Mouse (Mus musculus) heart, adult 2 months (tissue): Measurements from ENCODE around the gene Mesp1.

ENCODE experiments used
- CTCF ChIP-seq: fragments of 200-600 bp; IDR thresholded peaks from 2 replicates; pipeline ENCODE4 v1.8.1; 2022; ENCODE audit warnings: antibody characterized with exemption, mild to moderate bottlenecking, moderate library complexity
- POLR2A ChIP-seq: fragments of 200-500 bp; IDR thresholded peaks from 2 replicates; pipeline ENCODE4 v1.6.1; 2011; ENCODE audit warnings: mild to moderate bottlenecking, low read depth, low read length, control low read depth; ENCODE audit not compliant: insufficient read depth

DNA sequence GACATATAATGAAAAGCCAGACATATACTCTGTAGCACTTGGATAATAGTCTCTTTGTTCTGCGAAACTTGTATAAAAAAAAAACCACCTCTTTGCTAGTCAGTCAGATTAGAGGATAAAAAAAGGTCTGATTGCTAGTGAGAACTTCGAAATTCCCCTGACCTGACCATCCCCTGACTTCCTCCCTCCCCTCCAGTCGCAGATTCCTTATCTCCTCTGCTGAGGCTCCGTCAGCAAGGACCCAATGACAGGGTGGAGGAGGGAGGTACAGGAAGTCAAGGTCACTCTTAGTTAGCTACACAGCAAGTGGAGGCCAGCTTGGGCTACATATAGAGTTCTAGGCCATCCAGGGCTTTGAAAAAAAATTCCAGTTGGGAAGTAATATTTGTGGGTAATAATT is 25.9 kb upstream of the Mesp1 start:
- TF ChIP-seq POLR2A (no peak), CTCF (no peak)
